Mouse (Mus musculus) C2C12 (cell line): Measurements from ENCODE around the gene Rnf144b. TPM values are rescaled to one million over a fixed set of nuclear protein-coding genes. Genes with fewer than 3 reads are reported as not detected.

Experiments
- H3K27me3 ChIP-seq: one replicate; pipeline ENCODE4 v1.6.1; 2011; ENCODE audit not compliant: control insufficient read depth, insufficient read depth, insufficient read length
- H3K36me3 ChIP-seq: one replicate; pipeline ENCODE4 v1.6.1; 2011; ENCODE audit not compliant: control insufficient read depth, insufficient read depth
- H3K4me3 ChIP-seq: one replicate; pipeline ENCODE4 v1.5.1; 2011; ENCODE audit warnings: mild to moderate bottlenecking, control low read depth; ENCODE audit not compliant: poor library complexity, insufficient read depth, severe bottlenecking
- H3K79me2 ChIP-seq: one replicate; pipeline ENCODE4 v1.6.1; 2011; ENCODE audit not compliant: control insufficient read depth, insufficient read depth
- H3K79me3 ChIP-seq: one replicate; pipeline ENCODE4 v1.6.1; 2011; ENCODE audit warnings: low read depth, control low read depth
- H3ac ChIP-seq: one replicate; pipeline ENCODE3; 2011; ENCODE audit warnings: low read depth; ENCODE audit not compliant: control insufficient read depth, insufficient read length
- CEBPB ChIP-seq: IDR thresholded peaks from one replicate; pipeline ENCODE4 v1.6.1; 2011; ENCODE audit warnings: low read depth, mild to moderate bottlenecking, control low read depth, moderate library complexity
- CTCF ChIP-seq: IDR thresholded peaks from one replicate; pipeline ENCODE4 v1.5.1; 2011; ENCODE audit not compliant: control insufficient read depth, insufficient read depth, insufficient read length
- FOSL1 ChIP-seq: IDR thresholded peaks from one replicate; pipeline ENCODE4 v1.8.0; 2011; ENCODE audit warnings: mild to moderate bottlenecking, low read length; ENCODE audit not compliant: poor library complexity, insufficient read depth, severe bottlenecking
- MAX ChIP-seq: IDR thresholded peaks from one replicate; pipeline ENCODE4 v1.6.1; 2011; ENCODE audit warnings: mild to moderate bottlenecking, control low read depth
- MYOD1 ChIP-seq: IDR thresholded peaks from one replicate; pipeline ENCODE4 v1.6.1; 2011; ENCODE audit warnings: low read depth; ENCODE audit not compliant: control insufficient read depth, insufficient read length
- MYOG ChIP-seq: IDR thresholded peaks from one replicate; pipeline ENCODE4 v1.6.1; 2011; ENCODE audit not compliant: control insufficient read depth, insufficient read length; ENCODE audit errors: extremely low read depth
- USF1 ChIP-seq: IDR thresholded peaks from one replicate; pipeline ENCODE4 v1.6.1; 2011; ENCODE audit warnings: low read depth, mild to moderate bottlenecking, control low read depth, moderate library complexity
- polyA plus RNA-seq: library from polyadenylated mRNA; unstranded; fragments of >200 nt; fragmentation: generic; extraction: Trizol; gene quantifications from one replicate; pipeline ENCODE4 v1.2.1, GENCODE M21; 2012; ENCODE audit warnings: missing spikeins

Rnf144b gene
- polyA plus RNA-seq, 1 experiment: 0.28 TPM

GRCm38 (mm10) chr13:47183771-47184170 is 61.3 kb downstream of the Rnf144b start:
- no peaks in the 10 kb centered on the region for H3K79me2 ChIP-seq
- no peaks in the 10 kb centered on the region for H3K27me3 ChIP-seq
- TF ChIP-seq MYOD1: no peak
- TF ChIP-seq MYOG: no peak
- no peak for TF ChIP-seq CEBPB
- TF ChIP-seq FOSL1: no peak
- TF ChIP-seq USF1: peak; percentile 37
- TF ChIP-seq MAX: no peak
- TF ChIP-seq CTCF: no peak
- H3K36me3 ChIP-seq: no peaks in the 10 kb centered on the region
- no peak overlapping the region for H3ac ChIP-seq
- no peaks in the 10 kb centered on the region for H3K79me3 ChIP-seq
- H3K4me3 ChIP-seq: no peak overlapping the region

GRCm38 (mm10) chr13:47187836-47188235 is 65.4 kb downstream of the Rnf144b start:
- no peaks in the 10 kb centered on the region for H3K79me3 ChIP-seq
- TF ChIP-seq MYOD1: no peak
- TF ChIP-seq CEBPB: no peak
- TF ChIP-seq MYOG: no peak
- no peak for TF ChIP-seq CTCF
- no peak for TF ChIP-seq USF1
- TF ChIP-seq MAX: no peak
- TF ChIP-seq FOSL1: no peak
- H3K79me2 ChIP-seq: no peaks in the 10 kb centered on the region
- H3ac ChIP-seq: no peak overlapping the region
- H3K27me3 ChIP-seq: peaks cover 10% of the 10 kb centered on the region
- no peak overlapping the region for H3K4me3 ChIP-seq
- no peaks in the 10 kb centered on the region for H3K36me3 ChIP-seq

- H3K79me2 ChIP-seq: no peaks in the 10 kb centered on the region
- no peaks in the 10 kb centered on the region for H3K79me3 ChIP-seq
- H3K36me3 ChIP-seq: no peaks in the 10 kb centered on the region
- TF ChIP-seq MYOD1: no peak
- TF ChIP-seq CTCF: no peak
- TF ChIP-seq FOSL1: no peak
- no peak for TF ChIP-seq MAX
- TF ChIP-seq USF1: no peak
- TF ChIP-seq MYOG: no peak
- no peak for TF ChIP-seq CEBPB
- H3K27me3 ChIP-seq: peaks cover 20% of the 10 kb centered on the region
- no peak overlapping the region for H3ac ChIP-seq
- no peak overlapping the region for H3K4me3 ChIP-seq
These were observed 67.5 kb downstream of the Rnf144b start for GRCm38 (mm10) chr13:47189971-47190370.

- Histone ChIP-seq H3K36me3 (no peaks in the 10 kb centered on the region), H3K79me3 (no peaks in the 10 kb centered on the region), H3ac (no peak overlapping the region), H3K4me3 (no peak overlapping the region), H3K79me2 (no peaks in the 10 kb centered on the region), H3K27me3 (peaks cover 24% of the 10 kb centered on the region)
- no peak for TF ChIP-seq CTCF
These were observed 69.7 kb downstream of the Rnf144b start for GRCm38 (mm10) chr13:47192200-47192599.

- H3K4me3 ChIP-seq: no peak overlapping the region
- H3K36me3 ChIP-seq: no peaks in the 10 kb centered on the region
- TF ChIP-seq USF1 (no peak), FOSL1 (no peak), CEBPB (no peak), MYOG (no peak), CTCF (no peak), MAX (no peak), MYOD1 (no peak)
- no peak overlapping the region for H3ac ChIP-seq
- H3K79me2 ChIP-seq: no peaks in the 10 kb centered on the region
- peaks cover 24% of the 10 kb centered on the region for H3K27me3 ChIP-seq
- H3K79me3 ChIP-seq: no peaks in the 10 kb centered on the region
These were observed 70.3 kb downstream of the Rnf144b start for GRCm38 (mm10) chr13:47192771-47193170.

- H3K27me3 ChIP-seq: peaks cover 24% of the 10 kb centered on the region
- H3K4me3 ChIP-seq: peak overlapping the region; percentile 15
- H3ac ChIP-seq: peak overlapping the region; percentile 74
- no peaks in the 10 kb centered on the region for H3K79me2 ChIP-seq
- no peaks in the 10 kb centered on the region for H3K79me3 ChIP-seq
- no peaks in the 10 kb centered on the region for H3K36me3 ChIP-seq
- no peak for TF ChIP-seq USF1
- no peak for TF ChIP-seq MYOG
- TF ChIP-seq MYOD1: no peak
- no peak for TF ChIP-seq MAX
- no peak for TF ChIP-seq FOSL1
- TF ChIP-seq CEBPB: no peak
- no peak for TF ChIP-seq CTCF
These were observed 71.1 kb downstream of the Rnf144b start for GRCm38 (mm10) chr13:47193326-47194153.
